Mouse (Mus musculus): ENCODE data around the gene Syt7. TPM values are rescaled to one million over a fixed set of nuclear protein-coding genes. Genes with fewer than 3 reads are reported as not detected.

The Syt7 gene
- polyA plus RNA-seq, 1 experiment = 173 TPM

GRCm38 (mm10) chr19:10454718-10455436, 66.0 kb downstream of the Syt7 start:
- Histone ChIP-seq H3K4me1 (ENCODE audit: control insufficient read depth, insufficient read depth, low read length) (no peaks in the 10 kb centered on the region), H3K27ac (ENCODE audit: insufficient read depth, low read length) (no peak overlapping the region), H3K27me3 (ENCODE audit: control insufficient read depth, insufficient read depth, low read length) (peaks cover 6% of the 10 kb centered on the region; the same call in 1 of the 2 replicates), H3K4me3 (replicated peaks; ENCODE audit: insufficient read depth, low read depth, low read length) (no peak overlapping the region)
- whole genome bisulfite sequencing = 61% methylated on average over 4 of the region's 4 CpGs
- no peak for DNase-seq
- TF ChIP-seq POLR2A (IDR thresholded peaks at IDR 0.05; ENCODE audit: borderline replicate concordance, insufficient read depth, low read length) (no peak), CTCF (IDR thresholded peaks at IDR 0.05; ENCODE audit: borderline replicate concordance, insufficient read depth, low read depth, low read length) (no peak)

GRCm38 (mm10) chr19:10455437-10455806, 66.5 kb downstream of the Syt7 start:
- no peak overlapping the region for H3K4me3 ChIP-seq (replicated peaks; ENCODE audit: insufficient read depth, low read depth, low read length)
- no peaks in the 10 kb centered on the region for H3K4me1 ChIP-seq (ENCODE audit: control insufficient read depth, insufficient read depth, low read length)
- H3K27ac ChIP-seq (ENCODE audit: insufficient read depth, low read length) = no peak overlapping the region
- WGBS = 62% methylated on average over 3 of the region's 3 CpGs
- H3K27me3 ChIP-seq (ENCODE audit: control insufficient read depth, insufficient read depth, low read length) = peaks cover 6% of the 10 kb centered on the region; the same call in 1 of the 2 replicates
- TF ChIP-seq POLR2A (IDR thresholded peaks at IDR 0.05; ENCODE audit: borderline replicate concordance, insufficient read depth, low read length) (no peak), CTCF (IDR thresholded peaks at IDR 0.05; ENCODE audit: borderline replicate concordance, insufficient read depth, low read depth, low read length) (no peak)
- DNase-seq = no peak

GRCm38 (mm10) chr19:10456752-10457483, 68.0 kb downstream of the Syt7 start, which contains the start of gene Lrrc10b:
Gene Lrrc10b, minus strand, starts transcription at chr19:10457473.
- Histone ChIP-seq H3K27ac (ENCODE audit: insufficient read depth, low read length) (no peak within 1 kb of the TSS), H3K27me3 (ENCODE audit: control insufficient read depth, insufficient read depth, low read length) (peaks cover 6% of the 10 kb centered on the region; the same call in 1 of the 2 replicates), H3K4me1 (ENCODE audit: control insufficient read depth, insufficient read depth, low read length) (no peaks in the 10 kb centered on the region), H3K4me3 (replicated peaks; ENCODE audit: insufficient read depth, low read depth, low read length) (no peak within 1 kb of the TSS)
- under 1% methylated on average over 92 of the region's 96 CpGs for WGBS
- no peak for DNase-seq
- no peak for TF ChIP-seq CTCF (IDR thresholded peaks at IDR 0.05; ENCODE audit: borderline replicate concordance, insufficient read depth, low read depth, low read length)

GRCm38 (mm10) chr19:10457484-10457800, 68.6 kb downstream of the Syt7 start:
- no peak overlapping the region for H3K27ac ChIP-seq (ENCODE audit: insufficient read depth, low read length)
- no peak for TF ChIP-seq CTCF (IDR thresholded peaks at IDR 0.05; ENCODE audit: borderline replicate concordance, insufficient read depth, low read depth, low read length)
- TF ChIP-seq POLR2A (IDR thresholded peaks at IDR 0.05; ENCODE audit: borderline replicate concordance, insufficient read depth, low read length) = no peak
- no peaks in the 10 kb centered on the region for H3K4me1 ChIP-seq (ENCODE audit: control insufficient read depth, insufficient read depth, low read length)
- no peak for DNase-seq
- H3K4me3 ChIP-seq (replicated peaks; ENCODE audit: insufficient read depth, low read depth, low read length) = no peak overlapping the region
- peaks cover 6% of the 10 kb centered on the region; the same call in 1 of the 2 replicates for H3K27me3 ChIP-seq (ENCODE audit: control insufficient read depth, insufficient read depth, low read length)
- WGBS = under 1% methylated on average over 34 of the region's 34 CpGs

GRCm38 (mm10) chr19:10458096-10458495, 69.2 kb downstream of the Syt7 start:
- Histone ChIP-seq H3K27me3 (ENCODE audit: control insufficient read depth, insufficient read depth, low read length) (peaks cover 6% of the 10 kb centered on the region; the same call in 1 of the 2 replicates), H3K4me1 (ENCODE audit: control insufficient read depth, insufficient read depth, low read length) (no peaks in the 10 kb centered on the region), H3K4me3 (replicated peaks; ENCODE audit: insufficient read depth, low read depth, low read length) (no peak overlapping the region), H3K27ac (ENCODE audit: insufficient read depth, low read length) (no peak overlapping the region)
- 12% methylated on average over 8 of the region's 8 CpGs for WGBS
- TF ChIP-seq CTCF (IDR thresholded peaks at IDR 0.05; ENCODE audit: borderline replicate concordance, insufficient read depth, low read depth, low read length) (no peak), POLR2A (IDR thresholded peaks at IDR 0.05; ENCODE audit: borderline replicate concordance, insufficient read depth, low read length) (no peak)
- DNase-seq = no peak

GRCm38 (mm10) chr19:10459907-10460306, 71.0 kb downstream of the Syt7 start:
- DNase-seq = no peak
- TF ChIP-seq CTCF (IDR thresholded peaks at IDR 0.05; ENCODE audit: borderline replicate concordance, insufficient read depth, low read depth, low read length) (no peak), POLR2A (IDR thresholded peaks at IDR 0.05; ENCODE audit: borderline replicate concordance, insufficient read depth, low read length) (no peak)
- WGBS = 50% methylated on average over 11 of the region's 11 CpGs
- H3K4me1 ChIP-seq (ENCODE audit: control insufficient read depth, insufficient read depth, low read length) = no peaks in the 10 kb centered on the region
- H3K4me3 ChIP-seq (replicated peaks; ENCODE audit: insufficient read depth, low read depth, low read length) = no peak overlapping the region
- no peak overlapping the region for H3K27ac ChIP-seq (ENCODE audit: insufficient read depth, low read length)
- peaks cover 6% of the 10 kb centered on the region; the same call in 1 of the 2 replicates for H3K27me3 ChIP-seq (ENCODE audit: control insufficient read depth, insufficient read depth, low read length)

GRCm38 (mm10) chr19:10461584-10461983, 72.7 kb downstream of the Syt7 start:
- Histone ChIP-seq H3K4me3 (replicated peaks; ENCODE audit: insufficient read depth, low read depth, low read length) (no peak overlapping the region), H3K27me3 (ENCODE audit: control insufficient read depth, insufficient read depth, low read length) (peaks cover 5% of the 10 kb centered on the region; the same call in 1 of the 2 replicates), H3K4me1 (ENCODE audit: control insufficient read depth, insufficient read depth, low read length) (no peaks in the 10 kb centered on the region), H3K27ac (ENCODE audit: insufficient read depth, low read length) (no peak overlapping the region)
- 29% methylated on average over 7 of the region's 7 CpGs for WGBS
- no peak for DNase-seq
- no peak for TF ChIP-seq CTCF (IDR thresholded peaks at IDR 0.05; ENCODE audit: borderline replicate concordance, insufficient read depth, low read depth, low read length)
- no peak for TF ChIP-seq POLR2A (IDR thresholded peaks at IDR 0.05; ENCODE audit: borderline replicate concordance, insufficient read depth, low read length)

GRCm38 (mm10) chr19:10464427-10464826, 75.5 kb downstream of the Syt7 start:
- WGBS = 35% methylated on average over 4 of the region's 4 CpGs

More at GRCm38 (mm10) chr19:10464427-10464826, 75.5 kb downstream of the Syt7 start:
- H3K4me3 ChIP-seq (replicated peaks; ENCODE audit: insufficient read depth, low read depth, low read length) = no peak overlapping the region
- TF ChIP-seq CTCF (IDR thresholded peaks at IDR 0.05; ENCODE audit: borderline replicate concordance, insufficient read depth, low read depth, low read length) (no peak), POLR2A (IDR thresholded peaks at IDR 0.05; ENCODE audit: borderline replicate concordance, insufficient read depth, low read length) (no peak)
- no peaks in the 10 kb centered on the region for H3K4me1 ChIP-seq (ENCODE audit: control insufficient read depth, insufficient read depth, low read length)
- no peak for DNase-seq
- no peak overlapping the region for H3K27ac ChIP-seq (ENCODE audit: insufficient read depth, low read length)
- no peaks in the 10 kb centered on the region for H3K27me3 ChIP-seq (ENCODE audit: control insufficient read depth, insufficient read depth, low read length)
